Mouse (Mus musculus) heart, postnatal 36 days (tissue): ENCODE measurements around the gene Ncam1. TPM values are rescaled to one million over a fixed set of nuclear protein-coding genes. Genes with fewer than 3 reads are reported as not detected.

Experiments used
- DNase-seq, 2 experiments: peaks; one replicate each; pipeline ENCODE4 v3.0.0; 2021 to 2022
- intact Hi-C: fragments of 180-260 bp; cut with DNase I; formaldehyde crosslinking; loops from one replicate; pipeline ENCODE4 v1.15.1; 2025
- total RNA-seq, 2 experiments: library from RNA; stranded (reverse); gene quantifications; 2 replicates each; pipeline ENCODE4 v1.2.3; 2021

Ncam1 gene
- total RNA-seq = 1 to 10 TPM; 4.5 to 6.0 TPM

- peak; percentile 67 to 73 for DNase-seq
- intact Hi-C loops = no loop called here
Measured at GRCm38 (mm10) chr9:49798806-49799205, at the start of gene Ncam1. TSS of gene Ncam1 (minus strand) at chr9:49798925.

- intact Hi-C loops = no loop called here
Measured at GRCm38 (mm10) chr9:49834013-49834412, 35.3 kb upstream of the Ncam1 start.

GRCm38 (mm10) chr9:49827671-49828070 is 28.9 kb upstream of the Ncam1 start:
- intact Hi-C loops = no loop called here
- no peak for DNase-seq

More at GRCm38 (mm10) chr9:49834013-49834412, 35.3 kb upstream of the Ncam1 start:
- no peak for DNase-seq

- intact Hi-C loops = no loop called here
- DNase-seq = no peak
Measured at GRCm38 (mm10) chr9:49816115-49816650, 17.5 kb upstream of the Ncam1 start.

- DNase-seq = no peak
- intact Hi-C loops = no loop called here
Measured at GRCm38 (mm10) chr9:49814442-49814841, 15.7 kb upstream of the Ncam1 start.

GRCm38 (mm10) chr9:49803222-49803621 is 4.5 kb upstream of the Ncam1 start:
- DNase-seq = no peak
- intact Hi-C loops = no loop called here

GRCm38 (mm10) chr9:49797821-49798571 is 729 bp downstream of the Ncam1 start:
- intact Hi-C loops = no loop called here
- peak; percentile 28 to 39 for DNase-seq

GRCm38 (mm10) chr9:49797508-49797820 is 1.3 kb downstream of the Ncam1 start:
- intact Hi-C loops = no loop called here
- no peak for DNase-seq

- DNase-seq = peak; percentile 30 to 45
- intact Hi-C loops = no loop called here
Measured at GRCm38 (mm10) chr9:49796618-49797507, 1.9 kb downstream of the Ncam1 start.

- intact Hi-C loops = no loop called here
- DNase-seq = no peak
Measured at GRCm38 (mm10) chr9:49795881-49796280, 2.8 kb downstream of the Ncam1 start.

- DNase-seq = no peak
- intact Hi-C loops = no loop called here
Measured at GRCm38 (mm10) chr9:49793987-49794550, 4.7 kb downstream of the Ncam1 start.

GRCm38 (mm10) chr9:49793241-49793640 is 5.5 kb downstream of the Ncam1 start:
- intact Hi-C loops = no loop called here

GRCm38 (mm10) chr9:49792646-49793045 is 6.1 kb downstream of the Ncam1 start:
- DNase-seq = no peak
- intact Hi-C loops = no loop called here

More at GRCm38 (mm10) chr9:49793241-49793640, 5.5 kb downstream of the Ncam1 start:
- DNase-seq = no peak

- DNase-seq = no peak
- intact Hi-C loops = no loop called here
Measured at GRCm38 (mm10) chr9:49781016-49781772, 17.5 kb downstream of the Ncam1 start.

GRCm38 (mm10) chr9:49777015-49777637 is 21.6 kb downstream of the Ncam1 start:
- intact Hi-C loops = no loop called here
- DNase-seq = no peak

- DNase-seq = no peak
- intact Hi-C loops = no loop called here
Measured at GRCm38 (mm10) chr9:49766634-49767033, 32.1 kb downstream of the Ncam1 start.

- intact Hi-C loops = no loop called here
Measured at GRCm38 (mm10) chr9:49760571-49760970, 38.2 kb downstream of the Ncam1 start.

GRCm38 (mm10) chr9:49758436-49758835 is 40.3 kb downstream of the Ncam1 start:
- no peak for DNase-seq
- intact Hi-C loops = no loop called here

More at GRCm38 (mm10) chr9:49760571-49760970, 38.2 kb downstream of the Ncam1 start:
- no peak for DNase-seq

GRCm38 (mm10) chr9:49757986-49758385 is 40.7 kb downstream of the Ncam1 start:
- intact Hi-C loops = no loop called here

GRCm38 (mm10) chr9:49757582-49757981 is 41.1 kb downstream of the Ncam1 start:
- DNase-seq = no peak
- intact Hi-C loops = no loop called here

More at GRCm38 (mm10) chr9:49757986-49758385, 40.7 kb downstream of the Ncam1 start:
- no peak for DNase-seq
